ENCODE assay signal across 8 mouse cellular contexts in the genomic region with DNA sequence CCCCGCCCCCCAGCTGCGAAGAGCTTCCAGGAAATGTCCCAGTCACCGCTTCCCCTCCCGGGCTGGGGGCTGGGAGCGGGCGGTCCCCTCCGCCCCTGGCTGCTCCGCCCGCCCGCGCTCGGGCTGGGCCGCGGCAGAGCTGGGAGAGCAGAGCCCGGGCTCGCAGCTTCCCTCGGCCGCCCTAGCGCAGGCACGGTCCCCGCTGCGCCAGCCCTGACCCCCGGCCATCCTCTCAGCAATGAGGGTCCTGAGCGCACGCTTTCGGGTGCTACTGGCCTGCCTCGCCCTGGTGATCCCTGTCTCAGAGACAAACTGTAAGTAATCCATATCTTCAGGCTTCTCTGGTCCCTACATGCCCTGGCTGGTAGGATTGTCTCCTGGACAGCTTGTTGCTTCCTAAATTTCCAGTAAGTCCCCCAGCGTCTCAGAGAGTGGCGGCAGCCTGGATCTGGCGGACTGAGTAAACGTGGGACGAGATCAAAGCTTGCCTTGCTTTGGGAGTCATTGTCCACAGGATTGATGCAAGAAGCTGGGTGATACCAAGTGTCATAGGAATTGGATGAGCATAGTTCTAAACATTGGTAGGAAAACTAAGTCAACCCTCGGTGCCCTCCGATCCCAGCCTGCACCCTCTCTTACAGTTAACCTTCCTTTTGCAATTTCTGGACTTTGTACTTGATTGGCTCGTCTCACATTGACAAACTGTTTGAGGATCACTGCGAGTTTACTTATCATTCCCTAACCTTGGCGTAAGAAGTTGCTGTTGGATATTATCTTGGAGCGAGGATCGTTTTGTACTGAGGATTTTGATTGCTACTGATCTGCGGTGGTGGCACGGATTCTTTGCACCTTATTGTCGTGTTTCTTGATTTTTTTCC. TPM values are rescaled to one million over a fixed set of nuclear protein-coding genes. Genes with fewer than 3 reads are reported as not detected.
A peak's percentile ranks its signal among the peaks of the same experiment; 100 is the strongest.
DNase-seq lines count a peak whose midpoint lies in the region; ATAC-seq and TF ChIP-seq lines count a peak whose summit lies in the region.

TSS of gene Pros1 (plus strand) at position 117 of the 878 bp plus-strand sequence.

- 2% methylated on average over 33 of the region's 42 CpGs for whole genome bisulfite sequencing in embryonic facial prominence, embryonic 14.5 days
- 3% methylated on average over 42 of the region's 42 CpGs for WGBS in heart, embryonic 12.5 days
- 4% methylated on average over 42 of the region's 42 CpGs for WGBS in kidney, embryonic 15.5 days
- WGBS in liver, embryonic 14.5 days (ENCODE audit: insufficient replicate concordance): 2% methylated on average over 41 of the region's 42 CpGs
- 3% methylated on average over 40 of the region's 42 CpGs for WGBS in stomach, postnatal 0 days

- peak; percentile 97 for ATAC-seq in embryonic facial prominence, embryonic 14.5 days (ENCODE audit: low read depth)
- ATAC-seq in heart, embryonic 12.5 days (ENCODE audit: insufficient number of reproducible peaks, low FRiP score): peak; percentile 96
- ATAC-seq in kidney, embryonic 15.5 days (replicated peaks; ENCODE audit: low FRiP score): peak; percentile 98
- peak; percentile 90 for ATAC-seq in liver, embryonic 14.5 days (ENCODE audit: insufficient read depth)
- peak; percentile 93 for ATAC-seq in stomach, postnatal 0 days (ENCODE audit: low FRiP score, low TSS enrichment)

- no peaks in the 10 kb centered on the region for H3K9me3 ChIP-seq in embryonic facial prominence, embryonic 14.5 days (ENCODE audit: control insufficient read depth, low read length)
- no peaks in the 10 kb centered on the region for H3K9me3 ChIP-seq in heart, embryonic 12.5 days (replicated peaks)
- no peaks in the 10 kb centered on the region for H3K9me3 ChIP-seq in kidney, embryonic 15.5 days (replicated peaks)
- H3K9me3 ChIP-seq in liver, embryonic 14.5 days (ENCODE audit: control insufficient read depth, low read length): no peaks in the 10 kb centered on the region
- H3K9me3 ChIP-seq in stomach, postnatal 0 days (ENCODE audit: control insufficient read depth, low read length): no peaks in the 10 kb centered on the region

- DNase-seq in left cerebral cortex, adult 18-20 months (ENCODE audit: low spot score in 2 of 2): peak; percentile 18 to 27
- no peak for DNase-seq in left cerebral cortex, adult 11 months (ENCODE audit: low spot score)
- DNase-seq in embryonic facial prominence, embryonic 14.5 days (ENCODE audit: low spot score): peak; percentile 70
- peak in 2 of 3 experiments; percentile 12 to 18 for DNase-seq in liver, embryonic 14.5 days (ENCODE audit: low read depth in 3 of 3, low spot score in 3 of 3)
- DNase-seq in neural tube, embryonic 10.5 days (ENCODE audit: extremely low spot score, low spot score): peak; percentile 77
- peak; percentile 65 for DNase-seq in stomach, postnatal 0 days (ENCODE audit: low spot score)

- no peak for TF ChIP-seq CTCF in liver, embryonic 14.5 days (IDR thresholded peaks at IDR 0.05; ENCODE audit: low read depth)
- no peak for TF ChIP-seq CTCF in stomach, postnatal 0 days (IDR thresholded peaks at IDR 0.05; ENCODE audit: low read depth)

- no peaks in the 10 kb centered on the region for H3K27me3 ChIP-seq in embryonic facial prominence, embryonic 14.5 days (replicated peaks; ENCODE audit: control insufficient read depth, insufficient read depth, low read length)
- H3K27me3 ChIP-seq in heart, embryonic 12.5 days (replicated peaks): no peaks in the 10 kb centered on the region
- H3K27me3 ChIP-seq in kidney, embryonic 15.5 days: no peaks in the 10 kb centered on the region
- no peaks in the 10 kb centered on the region for H3K27me3 ChIP-seq in liver, embryonic 14.5 days (ENCODE audit: control insufficient read depth, insufficient read depth, low read length)
- no peaks in the 10 kb centered on the region for H3K27me3 ChIP-seq in stomach, postnatal 0 days (ENCODE audit: control insufficient read depth, insufficient read depth, low read length)

- H3K4me3 ChIP-seq in embryonic facial prominence, embryonic 14.5 days (ENCODE audit: low read depth, low read length): peak within 1 kb of the TSS; percentile 56
- H3K4me3 ChIP-seq in heart, embryonic 12.5 days: peak within 1 kb of the TSS; percentile 66
- H3K4me3 ChIP-seq in kidney, embryonic 15.5 days (replicated peaks): peak within 1 kb of the TSS; percentile 66
- H3K4me3 ChIP-seq in liver, embryonic 14.5 days (ENCODE audit: insufficient read depth in 1 of 2, low read depth in 2 of 2, low read length in 2 of 2): peak within 1 kb of the TSS; percentile 62 to 79
- H3K4me3 ChIP-seq in stomach, postnatal 0 days (ENCODE audit: low read depth, low read length): peak within 1 kb of the TSS; percentile 64

- peak within 1 kb of the TSS; percentile 63 for H3K4me2 ChIP-seq in embryonic facial prominence, embryonic 14.5 days (ENCODE audit: low read depth, low read length)
- H3K4me2 ChIP-seq in heart, embryonic 12.5 days: peak within 1 kb of the TSS; percentile 79
- H3K4me2 ChIP-seq in kidney, embryonic 15.5 days: peak within 1 kb of the TSS; percentile 89
- H3K4me2 ChIP-seq in liver, embryonic 14.5 days (ENCODE audit: low read depth): peak within 1 kb of the TSS; percentile 78
- peak within 1 kb of the TSS; percentile 83 for H3K4me2 ChIP-seq in stomach, postnatal 0 days (replicated peaks; ENCODE audit: low read depth)

- no peaks in the 10 kb centered on the region for H3K36me3 ChIP-seq in embryonic facial prominence, embryonic 14.5 days (ENCODE audit: control insufficient read depth, insufficient read depth, low read length)
- no peaks in the 10 kb centered on the region for H3K36me3 ChIP-seq in heart, embryonic 12.5 days
- no peaks in the 10 kb centered on the region for H3K36me3 ChIP-seq in kidney, embryonic 15.5 days
- H3K36me3 ChIP-seq in liver, embryonic 14.5 days (replicated peaks; ENCODE audit: control insufficient read depth, insufficient read depth, low read depth): no peaks in the 10 kb centered on the region
- H3K36me3 ChIP-seq in stomach, postnatal 0 days (ENCODE audit: control insufficient read depth, insufficient read depth, low read length): no peaks in the 10 kb centered on the region

- peak within 1 kb of the TSS; percentile 75 for H3K27ac ChIP-seq in embryonic facial prominence, embryonic 14.5 days (replicated peaks; ENCODE audit: low read depth, low read length)
- peak within 1 kb of the TSS; percentile 35 for H3K27ac ChIP-seq in heart, embryonic 12.5 days (ENCODE audit: poor library complexity, severe bottlenecking)
- H3K27ac ChIP-seq in kidney, embryonic 15.5 days: peak within 1 kb of the TSS; percentile 80
- no peak within 1 kb of the TSS for H3K27ac ChIP-seq in liver, embryonic 14.5 days
- peak within 1 kb of the TSS; percentile 86 for H3K27ac ChIP-seq in stomach, postnatal 0 days (replicated peaks)

- H3K9ac ChIP-seq in embryonic facial prominence, embryonic 14.5 days (ENCODE audit: low read depth, low read length): peak within 1 kb of the TSS; percentile 87
- H3K9ac ChIP-seq in heart, embryonic 12.5 days: peak within 1 kb of the TSS; percentile 79
- H3K9ac ChIP-seq in kidney, embryonic 15.5 days: peak within 1 kb of the TSS; percentile 75
- H3K9ac ChIP-seq in liver, embryonic 14.5 days (replicated peaks): peak within 1 kb of the TSS; percentile 69
- H3K9ac ChIP-seq in stomach, postnatal 0 days (ENCODE audit: low read length): peak within 1 kb of the TSS; percentile 82

- H3K4me1 ChIP-seq in embryonic facial prominence, embryonic 14.5 days (ENCODE audit: control insufficient read depth, insufficient read depth, low read length): no peaks in the 10 kb centered on the region
- H3K4me1 ChIP-seq in heart, embryonic 12.5 days (replicated peaks): no peaks in the 10 kb centered on the region
- peaks cover 8% of the 10 kb centered on the region; the same call in 1 of the 2 replicates for H3K4me1 ChIP-seq in kidney, embryonic 15.5 days
- H3K4me1 ChIP-seq in liver, embryonic 14.5 days (replicated peaks; ENCODE audit: control insufficient read depth in 2 of 2, insufficient read depth in 2 of 2, low read length in 1 of 2): peaks cover 0 to 18% of the 10 kb centered on the region in 2 experiments; a peak in 2 of 4 replicates
- H3K4me1 ChIP-seq in stomach, postnatal 0 days (replicated peaks; ENCODE audit: control insufficient read depth, insufficient read depth): no peaks in the 10 kb centered on the region

- no peak for TF ChIP-seq EP300 in liver, embryonic 14.5 days (IDR thresholded peaks at IDR 0.05; ENCODE audit: low read depth)
- TF ChIP-seq EP300 in stomach, postnatal 0 days (optimal IDR thresholded peaks at IDR 0.05): no peak

RNA-seq across cellular contexts. Expression of gene Pros1, which starts in this region (rescaled TPM):
- 1 to 10 TPM; 9.6 to 9.8 TPM for total RNA-seq in left cerebral cortex, adult 18-20 months (2021)
- 49.2 and 50.4 TPM in 2 replicates for polyA plus RNA-seq in embryonic facial prominence, embryonic 14.5 days (2014; fragmentation: Nextera tagmentation; extraction: Ambion mirVana)
- 17.5 and 18.8 TPM in 2 replicates for polyA plus RNA-seq in heart, embryonic 12.5 days (2016; fragmentation: Nextera tagmentation; extraction: Ambion mirVana)
- 32.0 and 32.4 TPM in 2 replicates for polyA plus RNA-seq in kidney, embryonic 15.5 days (2015; fragmentation: Nextera tagmentation; extraction: Ambion mirVana)
- polyA plus RNA-seq in liver, embryonic 14.5 days (2012; rRNA removed): 2.7 and 4.7 TPM in 2 replicates
- 11.3 and 11.7 TPM in 2 replicates for polyA plus RNA-seq in liver, embryonic 14.5 days (2014; fragmentation: Nextera tagmentation; extraction: Ambion mirVana)
- 24.9 and 26.6 TPM in 2 replicates for polyA plus RNA-seq in stomach, postnatal 0 days (2015; fragmentation: Nextera tagmentation; extraction: Ambion mirVana)
